Mouse (Mus musculus) left cerebral cortex, postnatal 4 days (tissue): ENCODE results near the gene Ankfn1. TPM values are rescaled to one million over a fixed set of nuclear protein-coding genes. Genes with fewer than 3 reads are reported as not detected.
A peak's percentile ranks its signal among the peaks of the same experiment; 100 is the strongest.

Source experiments
- DNase-seq: peaks from one replicate; pipeline ENCODE4 v3.0.0-alpha.2; 2022
- intact Hi-C: fragments of 180-260 bp; cut with DNase I; formaldehyde crosslinking; loops from one replicate; pipeline ENCODE4 v1.15.1; 2025
- total RNA-seq, 2 experiments: library from RNA; stranded (reverse); gene quantifications; 2 replicates each; pipeline ENCODE4 v1.2.3; 2021

The Ankfn1 gene
- total RNA-seq = 10 to 100 TPM in 1 of 2 experiments, 1 to 10 TPM in 1; 6.7 to 11.2 TPM

- no peak for DNase-seq
- intact Hi-C loops = no loop called here
Measured at GRCm38 (mm10) chr11:89777431-89777830, at the start of gene Ankfn1. Ankfn1 (minus strand) TSS chr11:89777653.

- intact Hi-C loops = no loop called here
Measured at GRCm38 (mm10) chr11:89823661-89824446, 46.4 kb upstream of the Ankfn1 start.

GRCm38 (mm10) chr11:89818594-89818993 is 41.1 kb upstream of the Ankfn1 start:
- DNase-seq = no peak
- intact Hi-C loops = no loop called here

More at GRCm38 (mm10) chr11:89823661-89824446, 46.4 kb upstream of the Ankfn1 start:
- no peak for DNase-seq

- intact Hi-C loops = no loop called here
- DNase-seq = no peak
Measured at GRCm38 (mm10) chr11:89811403-89811802, 34.0 kb upstream of the Ankfn1 start.

- intact Hi-C loops = no loop called here
- DNase-seq = no peak
Measured at GRCm38 (mm10) chr11:89807998-89808397, 30.5 kb upstream of the Ankfn1 start.

GRCm38 (mm10) chr11:89804822-89805221 is 27.4 kb upstream of the Ankfn1 start:
- DNase-seq = no peak
- intact Hi-C loops = no loop called here

- intact Hi-C loops = no loop called here
- DNase-seq = no peak
Measured at GRCm38 (mm10) chr11:89803974-89804373, 26.5 kb upstream of the Ankfn1 start.

- DNase-seq = no peak
- intact Hi-C loops = no loop called here
Measured at GRCm38 (mm10) chr11:89792709-89793108, 15.3 kb upstream of the Ankfn1 start.

- intact Hi-C loops = no loop called here
- no peak for DNase-seq
Measured at GRCm38 (mm10) chr11:89776070-89776469, 1.4 kb downstream of the Ankfn1 start.

GRCm38 (mm10) chr11:89774913-89775312 is 2.5 kb downstream of the Ankfn1 start:
- intact Hi-C loops = no loop called here
- DNase-seq = no peak

- intact Hi-C loops = no loop called here
- DNase-seq = peak; percentile 8
Measured at GRCm38 (mm10) chr11:89772941-89773340, 4.5 kb downstream of the Ankfn1 start.

GRCm38 (mm10) chr11:89765770-89766148 is 11.7 kb downstream of the Ankfn1 start:
- intact Hi-C loops = no loop called here
- no peak for DNase-seq

GRCm38 (mm10) chr11:89765014-89765769 is 12.3 kb downstream of the Ankfn1 start:
- DNase-seq = no peak
- intact Hi-C loops = no loop called here

- intact Hi-C loops = no loop called here
- DNase-seq = no peak
Measured at GRCm38 (mm10) chr11:89733973-89734693, 43.3 kb downstream of the Ankfn1 start.

GRCm38 (mm10) chr11:89733526-89733925 is 43.9 kb downstream of the Ankfn1 start:
- intact Hi-C loops = no loop called here
- no peak for DNase-seq

- intact Hi-C loops = loop anchor here (10.0 kb wide), 1 partner anchor 556 kb away; no protein-coding TSS in a partner anchor
Measured at GRCm38 (mm10) chr11:89720847-89721246, 56.6 kb downstream of the Ankfn1 start.

GRCm38 (mm10) chr11:89718491-89718982 is 58.9 kb downstream of the Ankfn1 start:
- DNase-seq = no peak
- intact Hi-C loops = no loop called here

More at GRCm38 (mm10) chr11:89720847-89721246, 56.6 kb downstream of the Ankfn1 start:
- peak; percentile 72 for DNase-seq

GRCm38 (mm10) chr11:89716351-89716750 is 61.1 kb downstream of the Ankfn1 start:
- no peak for DNase-seq
- intact Hi-C loops = no loop called here

- intact Hi-C loops = no loop called here
- no peak for DNase-seq
Measured at GRCm38 (mm10) chr11:89708526-89708925, 68.9 kb downstream of the Ankfn1 start.

GRCm38 (mm10) chr11:89696431-89697403 is 80.7 kb downstream of the Ankfn1 start:
- DNase-seq = peak; percentile 63
- intact Hi-C loops = no loop called here
